Mouse (Mus musculus) spleen, adult 2 months (tissue): ENCODE measurements around the gene Ccdc15. TPM values are rescaled to one million over a fixed set of nuclear protein-coding genes. Genes with fewer than 3 reads are reported as not detected.

Source experiments
- DNase-seq, 2 experiments: peaks; one replicate each; pipeline versions ENCODE4 v3.0.0 to v3.0.0-alpha.2; 2012 to 2021; ENCODE audit warnings: low spot score in 2 of 2, low read depth in 1 of 2
- H3K27ac ChIP-seq: fragments of 200-500 bp; 2 replicates; pipeline ENCODE4 v1.5.1; 2012; ENCODE audit warnings: low read length, inconsistent platforms; ENCODE audit not compliant: insufficient read depth
- H3K27me3 ChIP-seq: fragments of 200-500 bp; 2 replicates; pipeline ENCODE4 v1.6.1; 2012; ENCODE audit warnings: mild to moderate bottlenecking, moderate library complexity, low read length, inconsistent platforms; ENCODE audit not compliant: control insufficient read depth, insufficient read depth
- H3K36me3 ChIP-seq: fragments of 200-500 bp; 2 replicates; pipeline ENCODE4 v1.6.1; 2012; ENCODE audit warnings: mild to moderate bottlenecking, low read length, inconsistent platforms; ENCODE audit not compliant: control insufficient read depth, insufficient read depth
- H3K4me1 ChIP-seq: fragments of 200-500 bp; 2 replicates; pipeline ENCODE4 v1.6.1; 2011; ENCODE audit warnings: inconsistent platforms; ENCODE audit not compliant: control insufficient read depth, insufficient read depth, insufficient read length
- H3K4me3 ChIP-seq: fragments of 200-500 bp; 2 replicates; pipeline ENCODE4 v1.5.1; 2011; ENCODE audit warnings: mild to moderate bottlenecking, inconsistent platforms; ENCODE audit not compliant: insufficient read depth, insufficient read length; ENCODE audit errors: extremely low read depth
- CTCF ChIP-seq: fragments of 200-500 bp; IDR thresholded peaks from 2 replicates; pipeline ENCODE4 v1.5.1; 2011; ENCODE audit warnings: mild to moderate bottlenecking, inconsistent platforms; ENCODE audit not compliant: insufficient read depth, insufficient read length, insufficient replicate concordance; ENCODE audit errors: extremely low read depth
- POLR2A ChIP-seq: fragments of 200-500 bp; IDR thresholded peaks from 2 replicates; pipeline ENCODE4 v1.6.1; 2011; ENCODE audit warnings: low read depth, low read length, inconsistent platforms
- WGBS: fragments of 180-500 bp; shearing (Covaris S2); methylation state at CpG from one replicate; pipeline ENCODE4 v1.1.7; 2018; 5-methylcytosine and 5-hydroxymethylcytosine counted together
- polyA plus RNA-seq: library from polyadenylated mRNA; depleted of rRNA; stranded (reverse); fragments of >200 nt; gene quantifications from 2 replicates; pipeline ENCODE4 v1.2.3, GENCODE M21; 2012; rRNA removed

Ccdc15 gene
- 1.4 and 3.2 TPM in 2 replicates for polyA plus RNA-seq

GRCm38 (mm10) chr9:37347988-37348642 is at the start of gene Ccdc15:
Gene Ccdc15, minus strand, starts transcription at chr9:37348432.
- WGBS: under 1% methylated on average over 41 of the region's 41 CpGs
- peak within 1 kb of the TSS; percentile 86 for H3K4me3 ChIP-seq
- TF ChIP-seq CTCF: no peak
- TF ChIP-seq POLR2A: peak; percentile 84
- H3K4me1 ChIP-seq: no peaks in the 10 kb centered on the region
- no peaks in the 10 kb centered on the region; the same call in 1 of the 2 replicates for H3K36me3 ChIP-seq
- peak within 1 kb of the TSS; percentile 86 for H3K27ac ChIP-seq
- H3K27me3 ChIP-seq: no peaks in the 10 kb centered on the region
- peak; percentile 95 to 96 for DNase-seq

GRCm38 (mm10) chr9:37393482-37394131 is 45.4 kb upstream of the Ccdc15 start:
- no peak overlapping the region for H3K4me3 ChIP-seq
- H3K36me3 ChIP-seq: no peaks in the 10 kb centered on the region
- no peaks in the 10 kb centered on the region for H3K4me1 ChIP-seq
- 77% methylated on average over 8 of the region's 8 CpGs for WGBS
- no peak for DNase-seq
- TF ChIP-seq CTCF (no peak), POLR2A (no peak)
- no peak overlapping the region for H3K27ac ChIP-seq
- H3K27me3 ChIP-seq: no peaks in the 10 kb centered on the region

- no peak overlapping the region for H3K4me3 ChIP-seq
- DNase-seq: no peak
- H3K27me3 ChIP-seq: no peaks in the 10 kb centered on the region
- WGBS: 91% methylated on average over 2 of the region's 2 CpGs
- no peaks in the 10 kb centered on the region for H3K36me3 ChIP-seq
- TF ChIP-seq CTCF (no peak), POLR2A (no peak)
- no peaks in the 10 kb centered on the region for H3K4me1 ChIP-seq
- H3K27ac ChIP-seq: no peak overlapping the region
These were observed 43.8 kb upstream of the Ccdc15 start for GRCm38 (mm10) chr9:37392071-37392470.

- Histone ChIP-seq H3K36me3 (no peaks in the 10 kb centered on the region), H3K4me1 (no peaks in the 10 kb centered on the region), H3K27ac (no peak overlapping the region), H3K27me3 (no peaks in the 10 kb centered on the region), H3K4me3 (no peak overlapping the region)
- no peak for TF ChIP-seq CTCF
- TF ChIP-seq POLR2A: no peak
- WGBS: 85% methylated on average over 2 of the region's 2 CpGs
- no peak for DNase-seq
These were observed 42.7 kb upstream of the Ccdc15 start for GRCm38 (mm10) chr9:37390891-37391290.

- Histone ChIP-seq H3K4me3 (no peak overlapping the region), H3K27me3 (peaks cover 5% of the 10 kb centered on the region), H3K4me1 (peaks cover 4% of the 10 kb centered on the region; the same call in 1 of the 2 replicates), H3K36me3 (no peaks in the 10 kb centered on the region), H3K27ac (no peak overlapping the region)
- WGBS: 8% methylated on average over 54 of the region's 54 CpGs
- DNase-seq: no peak
- TF ChIP-seq POLR2A (no peak), CTCF (no peak)
These were observed 36.3 kb upstream of the Ccdc15 start for GRCm38 (mm10) chr9:37384284-37385182.

GRCm38 (mm10) chr9:37383161-37383560 is 34.9 kb upstream of the Ccdc15 start:
- peaks cover 4% of the 10 kb centered on the region; the same call in 1 of the 2 replicates for H3K4me1 ChIP-seq
- H3K27ac ChIP-seq: no peak overlapping the region
- no peak for TF ChIP-seq CTCF
- TF ChIP-seq POLR2A: no peak
- 90% methylated on average over 6 of the region's 6 CpGs for WGBS
- peaks cover 5% of the 10 kb centered on the region for H3K27me3 ChIP-seq
- H3K4me3 ChIP-seq: no peak overlapping the region
- H3K36me3 ChIP-seq: no peaks in the 10 kb centered on the region
- no peak for DNase-seq
